Mouse (Mus musculus): Measurements from ENCODE around the gene Ezh1. TPM values are rescaled to one million over a fixed set of nuclear protein-coding genes. Genes with fewer than 3 reads are reported as not detected.
A peak's percentile ranks its signal among the peaks of the same experiment; 100 is the strongest.

Ezh1 gene
- polyA plus RNA-seq, 1 experiment from 2014 or later, result 12.7 TPM

DNA sequence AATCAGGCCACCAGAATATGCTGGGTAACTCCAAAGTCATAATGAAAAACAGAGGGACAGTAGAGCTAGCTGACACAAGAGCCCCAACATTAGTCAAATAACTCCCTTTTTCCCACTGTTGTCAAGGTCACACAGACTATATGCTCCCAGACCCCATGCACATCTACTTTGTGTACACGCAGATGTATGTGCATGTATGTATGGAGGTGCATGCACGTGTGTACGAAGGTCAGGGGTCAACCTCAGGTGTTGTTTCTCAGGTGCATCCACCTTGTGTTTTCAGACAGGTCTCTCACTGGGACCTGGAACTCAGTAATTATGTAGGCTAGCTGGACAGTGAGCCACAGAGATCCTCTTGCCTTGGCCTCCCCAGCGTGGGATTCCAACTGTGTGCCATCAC lies 40.8 kb downstream of the Ezh1 start:
- no peaks in the 10 kb centered on the region for H3K9me3 ChIP-seq (ENCODE audit: control insufficient read depth, low read length)
- 93% methylated on average over 4 of the region's 4 CpGs for WGBS
- ATAC-seq (ENCODE audit: insufficient number of reproducible peaks, low FRiP score, low TSS enrichment, low read depth) (no peak), DNase-seq (ENCODE audit: low spot score) (no peak)
- H3K36me3 ChIP-seq (ENCODE audit: control insufficient read depth, insufficient read depth, low read length), result no peaks in the 10 kb centered on the region; the same call in 1 of the 2 replicates
- H3K4me2 ChIP-seq (ENCODE audit: low read depth, severe bottlenecking), result no peak overlapping the region
- H3K27me3 ChIP-seq (ENCODE audit: control insufficient read depth, insufficient read depth, low read length), result no peaks in the 10 kb centered on the region
- peaks cover 11% of the 10 kb centered on the region for H3K4me1 ChIP-seq (ENCODE audit: control insufficient read depth, insufficient read depth, low read length)
- no peak overlapping the region for H3K27ac ChIP-seq (replicated peaks; ENCODE audit: low read depth, low read length)
- no peak overlapping the region for H3K9ac ChIP-seq (ENCODE audit: low read length)
- no peak overlapping the region for H3K4me3 ChIP-seq (ENCODE audit: low read depth, low read length)

DNA sequence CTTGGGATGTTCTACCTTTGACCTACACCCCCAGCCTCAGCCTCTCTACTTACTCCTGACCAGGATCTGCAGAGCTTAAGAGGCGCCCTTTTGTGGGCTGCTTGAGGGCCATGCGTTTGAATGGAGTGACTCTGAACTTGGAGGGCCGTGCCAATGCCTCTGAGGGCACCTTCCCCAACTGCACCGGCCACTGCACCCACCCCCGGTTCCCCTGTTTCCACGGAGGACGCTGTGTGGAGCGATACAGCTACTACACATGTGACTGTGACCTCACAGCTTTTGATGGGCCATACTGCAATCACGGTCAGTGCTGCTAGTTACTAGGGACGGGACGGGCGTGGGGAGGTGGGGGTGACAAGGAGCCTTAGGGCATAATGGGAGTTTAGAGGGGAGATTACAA lies 41.3 kb downstream of the Ezh1 start:
- DNase-seq (ENCODE audit: low spot score) (no peak), ATAC-seq (ENCODE audit: insufficient number of reproducible peaks, low FRiP score, low TSS enrichment, low read depth) (no peak)
- Histone ChIP-seq H3K9me3 (ENCODE audit: control insufficient read depth, low read length) (no peaks in the 10 kb centered on the region), H3K27ac (replicated peaks; ENCODE audit: low read depth, low read length) (no peak overlapping the region), H3K36me3 (ENCODE audit: control insufficient read depth, insufficient read depth, low read length) (no peaks in the 10 kb centered on the region; the same call in 1 of the 2 replicates), H3K9ac (ENCODE audit: low read length) (no peak overlapping the region), H3K4me2 (ENCODE audit: low read depth, severe bottlenecking) (no peak overlapping the region), H3K4me3 (ENCODE audit: low read depth, low read length) (no peak overlapping the region), H3K27me3 (ENCODE audit: control insufficient read depth, insufficient read depth, low read length) (no peaks in the 10 kb centered on the region), H3K4me1 (ENCODE audit: control insufficient read depth, insufficient read depth, low read length) (peaks cover 7% of the 10 kb centered on the region)
- 86% methylated on average over 12 of the region's 12 CpGs for WGBS

DNA sequence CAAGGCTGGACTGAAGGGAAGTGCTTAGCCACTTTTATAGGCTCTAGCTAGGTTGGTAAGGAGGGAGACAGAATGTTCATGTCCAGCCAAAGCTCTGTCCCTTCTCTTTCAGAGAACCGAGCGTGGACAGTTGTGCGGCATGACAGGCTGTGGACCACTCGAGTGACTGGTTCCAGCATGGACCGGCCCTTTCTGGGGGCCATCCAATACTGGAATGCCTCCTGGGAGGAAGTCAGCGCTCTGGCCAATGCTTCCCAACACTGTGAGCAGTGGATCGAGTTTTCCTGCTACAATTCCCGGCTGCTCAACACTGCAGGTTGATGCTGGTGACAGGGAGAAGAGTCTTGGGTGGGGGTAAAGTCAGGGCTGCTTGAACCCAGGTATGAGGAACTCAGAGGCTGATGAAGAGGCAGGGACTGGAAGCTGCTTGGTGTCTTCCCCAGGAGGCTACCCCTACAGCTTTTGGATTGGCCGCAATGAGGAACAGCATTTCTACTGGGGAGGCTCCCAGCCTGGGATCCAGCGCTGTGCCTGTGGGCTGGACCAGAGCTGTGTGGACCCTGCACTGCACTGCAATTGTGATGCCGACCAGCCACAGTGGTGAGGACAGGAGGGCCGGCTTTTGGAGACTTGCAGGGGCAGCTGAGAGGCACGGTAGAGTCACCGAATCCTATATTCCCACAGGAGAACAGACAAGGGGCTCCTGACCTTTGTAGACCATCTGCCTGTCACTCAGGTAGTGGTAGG lies 43.3 kb downstream of the Ezh1 start:
- Histone ChIP-seq H3K4me3 (ENCODE audit: low read depth, low read length) (no peak overlapping the region), H3K27ac (replicated peaks; ENCODE audit: low read depth, low read length) (no peak overlapping the region), H3K36me3 (ENCODE audit: control insufficient read depth, insufficient read depth, low read length) (no peaks in the 10 kb centered on the region; the same call in 1 of the 2 replicates), H3K9me3 (ENCODE audit: control insufficient read depth, low read length) (no peaks in the 10 kb centered on the region), H3K9ac (ENCODE audit: low read length) (no peak overlapping the region), H3K4me2 (ENCODE audit: low read depth, severe bottlenecking) (no peak overlapping the region), H3K4me1 (ENCODE audit: control insufficient read depth, insufficient read depth, low read length) (no peaks in the 10 kb centered on the region), H3K27me3 (ENCODE audit: control insufficient read depth, insufficient read depth, low read length) (peaks cover 3% of the 10 kb centered on the region)
- no peak for ATAC-seq (ENCODE audit: insufficient number of reproducible peaks, low FRiP score, low TSS enrichment, low read depth)
- WGBS, result 82% methylated on average over 14 of the region's 14 CpGs
- DNase-seq (ENCODE audit: low spot score), result no peak

DNA sequence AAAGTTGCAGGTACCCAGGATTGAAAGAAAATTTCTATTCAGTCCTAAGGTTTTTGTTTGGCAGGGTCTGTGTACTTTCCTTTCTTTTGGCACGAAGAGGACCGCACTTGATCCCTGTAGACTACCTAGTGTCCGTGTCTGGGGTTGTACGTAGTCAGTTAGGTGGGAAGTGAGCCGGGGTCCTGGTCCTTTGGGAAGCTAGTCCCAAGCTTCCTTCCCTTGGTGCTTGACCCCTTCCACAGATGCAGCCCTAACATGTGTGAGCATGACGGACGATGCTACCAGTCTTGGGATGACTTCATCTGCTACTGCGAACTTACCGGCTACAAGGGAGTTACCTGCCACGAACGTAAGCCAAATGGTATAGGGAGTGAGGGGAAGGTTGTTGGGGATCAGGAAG lies 44.3 kb downstream of the Ezh1 start:
- H3K4me3 ChIP-seq (ENCODE audit: low read depth, low read length), result no peak overlapping the region
- H3K36me3 ChIP-seq (ENCODE audit: control insufficient read depth, insufficient read depth, low read length), result no peaks in the 10 kb centered on the region; the same call in 1 of the 2 replicates
- DNase-seq (ENCODE audit: low spot score) (no peak), ATAC-seq (ENCODE audit: insufficient number of reproducible peaks, low FRiP score, low TSS enrichment, low read depth) (no peak)
- 92% methylated on average over 11 of the region's 11 CpGs for WGBS
- no peaks in the 10 kb centered on the region; the same call in 1 of the 2 replicates for H3K4me1 ChIP-seq (ENCODE audit: control insufficient read depth, insufficient read depth, low read length)
- H3K27me3 ChIP-seq (ENCODE audit: control insufficient read depth, insufficient read depth, low read length), result peaks cover 13% of the 10 kb centered on the region
- H3K27ac ChIP-seq (replicated peaks; ENCODE audit: low read depth, low read length), result no peak overlapping the region
- no peak overlapping the region for H3K9ac ChIP-seq (ENCODE audit: low read length)
- no peak overlapping the region for H3K4me2 ChIP-seq (ENCODE audit: low read depth, severe bottlenecking)
- H3K9me3 ChIP-seq (ENCODE audit: control insufficient read depth, low read length), result no peaks in the 10 kb centered on the region

DNA sequence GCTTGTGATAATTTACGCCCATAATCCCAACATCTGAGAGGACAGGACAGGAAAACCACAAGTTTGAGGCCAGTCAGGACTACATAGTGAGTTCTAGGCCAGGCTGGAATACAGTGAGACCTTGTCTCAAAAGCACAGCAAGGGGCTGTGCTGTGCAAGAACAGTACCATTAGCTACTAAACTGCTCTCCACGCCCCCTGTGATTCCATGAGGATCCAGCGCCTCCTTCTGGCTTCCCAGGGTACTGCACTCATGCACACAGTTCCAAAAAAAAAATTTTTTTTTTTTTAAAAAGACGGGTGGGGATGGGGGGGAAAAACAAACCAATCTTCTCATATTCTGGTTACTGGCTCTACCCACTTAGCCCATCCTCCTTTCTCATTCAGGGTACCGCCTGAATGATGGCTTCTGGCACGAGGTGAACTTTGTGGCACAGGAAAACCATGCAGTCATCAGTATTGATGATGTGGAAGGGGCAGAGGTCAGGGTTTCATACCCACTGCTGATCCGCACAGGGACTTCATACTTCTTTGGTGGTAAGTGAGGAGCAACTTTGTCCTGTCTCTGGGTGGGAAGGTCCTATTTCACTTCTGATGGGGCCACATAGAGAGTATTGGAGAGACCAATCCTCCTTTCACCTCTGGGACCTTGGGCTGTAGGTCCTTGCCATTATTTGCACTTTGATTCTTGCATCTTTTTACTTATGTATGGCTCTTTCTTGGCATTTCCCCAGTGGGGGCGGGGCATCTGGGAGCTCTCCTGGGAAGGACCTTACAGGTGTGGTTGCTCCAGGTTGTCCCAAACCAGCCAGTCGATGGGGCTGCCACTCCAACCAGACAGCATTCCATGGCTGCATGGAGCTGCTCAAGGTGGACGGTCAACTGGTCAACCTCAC lies 45.2 kb downstream of the Ezh1 start:
- Histone ChIP-seq H3K27ac (replicated peaks; ENCODE audit: low read depth, low read length) (no peak overlapping the region), H3K9ac (ENCODE audit: low read length) (no peak overlapping the region), H3K27me3 (ENCODE audit: control insufficient read depth, insufficient read depth, low read length) (peaks cover 22% of the 10 kb centered on the region), H3K36me3 (ENCODE audit: control insufficient read depth, insufficient read depth, low read length) (no peaks in the 10 kb centered on the region; the same call in 1 of the 2 replicates), H3K4me3 (ENCODE audit: low read depth, low read length) (no peak overlapping the region), H3K4me2 (ENCODE audit: low read depth, severe bottlenecking) (no peak overlapping the region), H3K9me3 (ENCODE audit: control insufficient read depth, low read length) (no peaks in the 10 kb centered on the region), H3K4me1 (ENCODE audit: control insufficient read depth, insufficient read depth, low read length) (no peaks in the 10 kb centered on the region; the same call in 1 of the 2 replicates)
- ATAC-seq (ENCODE audit: insufficient number of reproducible peaks, low FRiP score, low TSS enrichment, low read depth) (no peak), DNase-seq (ENCODE audit: low spot score) (peak; percentile 84)
- 43% methylated on average over 10 of the region's 10 CpGs for whole genome bisulfite sequencing

DNA sequence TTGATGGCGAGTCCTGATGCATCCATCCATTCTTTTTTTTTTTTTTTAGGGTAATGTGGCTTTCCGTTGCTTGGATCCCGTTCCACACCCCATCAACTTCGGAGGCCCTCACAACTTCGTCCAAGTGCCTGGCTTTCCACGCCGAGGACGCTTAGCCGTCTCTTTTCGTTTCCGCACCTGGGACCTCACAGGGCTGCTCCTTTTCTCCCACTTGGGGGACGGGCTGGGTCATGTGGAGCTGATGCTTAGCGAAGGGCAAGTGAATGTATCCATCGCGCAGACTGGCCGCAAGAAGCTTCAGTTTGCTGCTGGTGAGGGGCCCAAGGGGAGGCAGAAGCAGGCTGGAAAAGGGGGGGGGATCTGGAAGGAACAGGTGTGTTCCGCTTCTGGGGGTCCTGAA lies 46.0 kb downstream of the Ezh1 start:
- Histone ChIP-seq H3K9ac (ENCODE audit: low read length) (no peak overlapping the region), H3K9me3 (ENCODE audit: control insufficient read depth, low read length) (no peaks in the 10 kb centered on the region), H3K27ac (replicated peaks; ENCODE audit: low read depth, low read length) (no peak overlapping the region), H3K27me3 (ENCODE audit: control insufficient read depth, insufficient read depth, low read length) (peaks cover 30% of the 10 kb centered on the region), H3K36me3 (ENCODE audit: control insufficient read depth, insufficient read depth, low read length) (no peaks in the 10 kb centered on the region; the same call in 1 of the 2 replicates), H3K4me3 (ENCODE audit: low read depth, low read length) (no peak overlapping the region), H3K4me2 (ENCODE audit: low read depth, severe bottlenecking) (no peak overlapping the region), H3K4me1 (ENCODE audit: control insufficient read depth, insufficient read depth, low read length) (peaks cover under 1% of the 10 kb centered on the region; the same call in 1 of the 2 replicates)
- ATAC-seq (ENCODE audit: insufficient number of reproducible peaks, low FRiP score, low TSS enrichment, low read depth) (no peak), DNase-seq (ENCODE audit: low spot score) (no peak)
- WGBS, result 68% methylated on average over 17 of the region's 17 CpGs

DNA sequence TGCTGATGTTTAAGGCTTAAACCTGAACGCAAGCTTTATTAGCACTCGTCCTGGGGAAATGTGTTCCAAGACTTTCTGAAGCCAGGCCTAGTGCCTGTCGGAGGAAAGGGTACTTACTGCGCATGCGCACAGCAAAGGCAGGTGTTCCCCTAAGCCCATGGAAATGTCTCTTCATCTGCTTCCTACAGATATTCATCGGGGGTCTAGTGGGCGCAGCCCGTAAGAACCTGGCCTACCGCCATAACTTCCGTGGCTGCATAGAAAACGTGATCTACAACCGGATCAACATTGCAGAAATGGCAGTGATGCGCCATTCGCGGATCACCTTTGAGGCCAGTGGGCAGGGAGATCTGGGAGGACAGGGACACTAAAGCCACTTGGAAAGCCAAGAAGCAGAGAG lies 47.0 kb downstream of the Ezh1 start:
- H3K4me1 ChIP-seq (ENCODE audit: control insufficient read depth, insufficient read depth, low read length), result peaks cover 4% of the 10 kb centered on the region; the same call in 1 of the 2 replicates
- WGBS, result 83% methylated on average over 15 of the region's 15 CpGs

More for the DNA sequence above, 47.0 kb downstream of the Ezh1 start:
- DNase-seq (ENCODE audit: low spot score) (no peak), ATAC-seq (ENCODE audit: insufficient number of reproducible peaks, low FRiP score, low TSS enrichment, low read depth) (no peak)
- no peak overlapping the region for H3K27ac ChIP-seq (replicated peaks; ENCODE audit: low read depth, low read length)
- no peaks in the 10 kb centered on the region; the same call in 1 of the 2 replicates for H3K36me3 ChIP-seq (ENCODE audit: control insufficient read depth, insufficient read depth, low read length)
- no peak overlapping the region for H3K4me2 ChIP-seq (ENCODE audit: low read depth, severe bottlenecking)
- no peaks in the 10 kb centered on the region for H3K9me3 ChIP-seq (ENCODE audit: control insufficient read depth, low read length)
- H3K4me3 ChIP-seq (ENCODE audit: low read depth, low read length), result no peak overlapping the region
- no peak overlapping the region for H3K9ac ChIP-seq (ENCODE audit: low read length)
- peaks cover 39% of the 10 kb centered on the region for H3K27me3 ChIP-seq (ENCODE audit: control insufficient read depth, insufficient read depth, low read length)

Measured in limb, embryonic 11.5 days (tissue).